Mouse (Mus musculus) heart, embryonic 15.5 days (tissue): ENCODE measurements around the gene Trip13. TPM values are rescaled to one million over a fixed set of nuclear protein-coding genes. Genes with fewer than 3 reads are reported as not detected.

Source experiments
- ATAC-seq: fragments of 200-750 bp; cut with Nextera tagmentation; replicated peaks from 2 replicates; pipeline ENCODE4 v1.8.0; 2017; ENCODE audit warnings: low read depth, moderate TSS enrichment; ENCODE audit not compliant: insufficient number of reproducible peaks, insufficient read depth, low FRiP score
- H3K27ac ChIP-seq: fragments of 300-500 bp; sonication (generic); 2 replicates; pipeline ENCODE4 v1.5.1; 2015; ENCODE audit warnings: mild to moderate bottlenecking, inconsistent platforms
- H3K27me3 ChIP-seq: fragments of 300-500 bp; sonication (generic); 2 replicates; pipeline ENCODE4 v1.6.1; 2015; ENCODE audit warnings: inconsistent platforms
- H3K36me3 ChIP-seq: fragments of 300-500 bp; sonication (generic); 2 replicates; pipeline ENCODE4 v1.6.1; 2015; ENCODE audit warnings: mild to moderate bottlenecking, inconsistent platforms
- H3K4me1 ChIP-seq: fragments of 300-500 bp; sonication (generic); replicated peaks from 2 replicates; pipeline ENCODE4 v1.6.1; 2015; ENCODE audit warnings: inconsistent platforms
- H3K4me2 ChIP-seq: fragments of 300-500 bp; sonication (generic); 2 replicates; pipeline ENCODE4 v1.6.1; 2015; ENCODE audit warnings: inconsistent platforms, mild to moderate bottlenecking, moderate library complexity
- H3K4me3 ChIP-seq: fragments of 300-500 bp; sonication (generic); 2 replicates; pipeline ENCODE4 v1.5.1; 2015; ENCODE audit warnings: mild to moderate bottlenecking, inconsistent platforms
- H3K9ac ChIP-seq: fragments of 300-500 bp; sonication (generic); 2 replicates; pipeline ENCODE4 v1.6.1; 2015; ENCODE audit warnings: mild to moderate bottlenecking, inconsistent platforms
- H3K9me3 ChIP-seq: fragments of 300-500 bp; sonication (generic); replicated peaks from 2 replicates; pipeline ENCODE4 v1.6.1; 2016; ENCODE audit warnings: inconsistent platforms
- WGBS: fragments of 180-500 bp; shearing (Covaris S2); methylation state at CpG from one replicate; pipeline ENCODE4 v1.1.7; 2015; ENCODE audit warnings: mixed read lengths; 5-methylcytosine and 5-hydroxymethylcytosine counted together
- polyA plus RNA-seq: library from polyadenylated mRNA; unstranded; fragments of >200 nt; fragmentation: Nextera tagmentation; extraction: Ambion mirVana; gene quantifications from 2 replicates; pipeline ENCODE4 v1.2.1, GENCODE M21; 2015

Gene Trip13
- polyA plus RNA-seq, 1 experiment from 2014 or later: 22.0 TPM

GRCm38 (mm10) chr13:73939101-73939500, 1.5 kb upstream of the Trip13 start:
- Histone ChIP-seq H3K4me1 (peaks cover 16% of the 10 kb centered on the region), H3K9ac (no peak overlapping the region), H3K4me3 (no peak overlapping the region), H3K4me2 (no peak overlapping the region), H3K27me3 (no peaks in the 10 kb centered on the region), H3K36me3 (peaks cover 56% of the 10 kb centered on the region), H3K9me3 (no peaks in the 10 kb centered on the region), H3K27ac (no peak overlapping the region)
- 93% methylated on average over 5 of the region's 5 CpGs for WGBS
- ATAC-seq: no peak

GRCm38 (mm10) chr13:73938177-73938560, 585 bp upstream of the Trip13 start:
- no peaks in the 10 kb centered on the region for H3K9me3 ChIP-seq
- peaks cover 16% of the 10 kb centered on the region for H3K4me1 ChIP-seq
- H3K27ac ChIP-seq: peak overlapping the region; percentile 80
- WGBS: 31% methylated on average over 13 of the region's 13 CpGs
- no peaks in the 10 kb centered on the region for H3K27me3 ChIP-seq
- H3K9ac ChIP-seq: peak overlapping the region; percentile 72
- H3K4me2 ChIP-seq: peak overlapping the region; percentile 85
- H3K4me3 ChIP-seq: peak overlapping the region; percentile 90
- H3K36me3 ChIP-seq: peaks cover 47% of the 10 kb centered on the region
- ATAC-seq: no peak

- WGBS: 13% methylated on average over 5 of the region's 5 CpGs
- H3K4me2 ChIP-seq: peak overlapping the region; percentile 85
- peak overlapping the region; percentile 72 for H3K9ac ChIP-seq
- H3K27ac ChIP-seq: no peak overlapping the region
- ATAC-seq: peak; percentile 9; the same call in 1 of the 2 replicates
- H3K27me3 ChIP-seq: no peaks in the 10 kb centered on the region
- peak overlapping the region; percentile 90 for H3K4me3 ChIP-seq
- peaks cover 16% of the 10 kb centered on the region for H3K4me1 ChIP-seq
- H3K36me3 ChIP-seq: peaks cover 43% of the 10 kb centered on the region
- H3K9me3 ChIP-seq: no peaks in the 10 kb centered on the region
Measured at GRCm38 (mm10) chr13:73936938-73937320, 655 bp downstream of the Trip13 start.

- Histone ChIP-seq H3K27ac (no peak overlapping the region), H3K9me3 (no peaks in the 10 kb centered on the region), H3K4me1 (peaks cover 7% of the 10 kb centered on the region), H3K9ac (no peak overlapping the region), H3K36me3 (peaks cover 53% of the 10 kb centered on the region), H3K27me3 (no peaks in the 10 kb centered on the region), H3K4me3 (no peak overlapping the region), H3K4me2 (no peak overlapping the region)
- ATAC-seq: no peak
- 85% methylated on average over 10 of the region's 10 CpGs for WGBS
Measured at GRCm38 (mm10) chr13:73932201-73932600, 5.4 kb downstream of the Trip13 start.

GRCm38 (mm10) chr13:73913066-73913465, 24.5 kb downstream of the Trip13 start:
- Histone ChIP-seq H3K36me3 (peaks cover 33% of the 10 kb centered on the region), H3K4me1 (no peaks in the 10 kb centered on the region), H3K27me3 (no peaks in the 10 kb centered on the region), H3K9me3 (no peaks in the 10 kb centered on the region), H3K27ac (no peak overlapping the region), H3K9ac (no peak overlapping the region), H3K4me2 (no peak overlapping the region), H3K4me3 (no peak overlapping the region)
- no peak for ATAC-seq
- 95% methylated on average over 4 of the region's 4 CpGs for WGBS

GRCm38 (mm10) chr13:73907683-73908412, 29.7 kb downstream of the Trip13 start:
- Histone ChIP-seq H3K4me2 (no peak overlapping the region), H3K4me1 (no peaks in the 10 kb centered on the region), H3K27me3 (no peaks in the 10 kb centered on the region), H3K27ac (no peak overlapping the region), H3K9ac (no peak overlapping the region), H3K9me3 (no peaks in the 10 kb centered on the region), H3K4me3 (no peak overlapping the region), H3K36me3 (peaks cover 7% of the 10 kb centered on the region)
- 51% methylated on average over 2 of the region's 2 CpGs for WGBS
- no peak for ATAC-seq

GRCm38 (mm10) chr13:73907136-73907535, 30.4 kb downstream of the Trip13 start:
- ATAC-seq: no peak
- H3K4me2 ChIP-seq: no peak overlapping the region
- H3K9ac ChIP-seq: no peak overlapping the region
- 82% methylated on average over 5 of the region's 5 CpGs for WGBS
- H3K27ac ChIP-seq: no peak overlapping the region
- no peaks in the 10 kb centered on the region for H3K4me1 ChIP-seq
- no peak overlapping the region for H3K4me3 ChIP-seq
- no peaks in the 10 kb centered on the region for H3K27me3 ChIP-seq
- H3K9me3 ChIP-seq: no peaks in the 10 kb centered on the region
- H3K36me3 ChIP-seq: 0 out of 2 replicates have a peak, but pooled peaks cover 2% of the 10 kb centered on the region

GRCm38 (mm10) chr13:73897561-73897960, 40.0 kb downstream of the Trip13 start:
- H3K9me3 ChIP-seq: no peaks in the 10 kb centered on the region
- no peak for ATAC-seq
- 66% methylated on average over 3 of the region's 3 CpGs for WGBS

GRCm38 (mm10) chr13:73892493-73893178, 44.9 kb downstream of the Trip13 start:
- ATAC-seq: peak; percentile 39
- WGBS: 23% methylated on average over 6 of the region's 6 CpGs
- Histone ChIP-seq H3K4me1 (peaks cover 10% of the 10 kb centered on the region), H3K27ac (no peak overlapping the region), H3K36me3 (no peaks in the 10 kb centered on the region), H3K4me2 (no peak overlapping the region), H3K27me3 (no peaks in the 10 kb centered on the region), H3K4me3 (no peak overlapping the region), H3K9me3 (no peaks in the 10 kb centered on the region), H3K9ac (no peak overlapping the region)

More at GRCm38 (mm10) chr13:73897561-73897960, 40.0 kb downstream of the Trip13 start:
- no peak overlapping the region for H3K27ac ChIP-seq
- H3K9ac ChIP-seq: no peak overlapping the region
- H3K4me2 ChIP-seq: no peak overlapping the region
- no peaks in the 10 kb centered on the region for H3K27me3 ChIP-seq
- no peaks in the 10 kb centered on the region for H3K36me3 ChIP-seq
- no peak overlapping the region for H3K4me3 ChIP-seq
- H3K4me1 ChIP-seq: peaks cover 4% of the 10 kb centered on the region

GRCm38 (mm10) chr13:73887415-73887874, 50.1 kb downstream of the Trip13 start:
- Histone ChIP-seq H3K36me3 (no peaks in the 10 kb centered on the region), H3K9ac (no peak overlapping the region), H3K27ac (no peak overlapping the region), H3K4me2 (no peak overlapping the region), H3K4me1 (peaks cover 20% of the 10 kb centered on the region), H3K4me3 (no peak overlapping the region), H3K9me3 (no peaks in the 10 kb centered on the region), H3K27me3 (no peaks in the 10 kb centered on the region)
- 30% methylated on average over 4 of the region's 4 CpGs for WGBS
- peak; percentile 56 for ATAC-seq

GRCm38 (mm10) chr13:73886601-73887000, 51.0 kb downstream of the Trip13 start:
- Histone ChIP-seq H3K4me2 (no peak overlapping the region), H3K36me3 (no peaks in the 10 kb centered on the region), H3K9me3 (no peaks in the 10 kb centered on the region), H3K27me3 (no peaks in the 10 kb centered on the region), H3K4me3 (no peak overlapping the region), H3K9ac (no peak overlapping the region), H3K27ac (no peak overlapping the region), H3K4me1 (peaks cover 18% of the 10 kb centered on the region)
- ATAC-seq: no peak
- 79% methylated on average over 5 of the region's 5 CpGs for WGBS
